Mouse (Mus musculus) megakaryocyte, embryonic 14.5 days (primary cell): Measurements from ENCODE around the gene Helz2. TPM values are rescaled to one million over a fixed set of nuclear protein-coding genes. Genes with fewer than 3 reads are reported as not detected.
"Not testable (repeated sequence)": the region's sequence is repeated elsewhere in the genome, so short reads cannot be mapped to it uniquely, and the experiment has no call there.

ENCODE experiments used
- H3K27me3 ChIP-seq: replicated peaks from 2 replicates; pipeline ENCODE3; 2012; ENCODE audit warnings: inconsistent platforms
- H3K36me3 ChIP-seq: replicated peaks from 2 replicates; pipeline ENCODE3; 2012; ENCODE audit warnings: low read length, inconsistent platforms, mixed read lengths
- H3K4me1 ChIP-seq: 2 replicates; pipeline ENCODE4 v1.6.1; 2012; ENCODE audit warnings: inconsistent platforms
- H3K4me3 ChIP-seq: replicated peaks from 2 replicates; pipeline ENCODE3; 2012; ENCODE audit warnings: moderate library complexity, mild to moderate bottlenecking, inconsistent platforms
- H3K9me3 ChIP-seq: 2 replicates; pipeline ENCODE4 v1.6.1; 2012; ENCODE audit warnings: inconsistent platforms
- FLI1 ChIP-seq: IDR thresholded peaks from 2 replicates; pipeline ENCODE4 v1.6.1; 2012; ENCODE audit warnings: low read length, inconsistent platforms, mixed read lengths
- GATA1 ChIP-seq: IDR thresholded peaks from 3 replicates; pipeline ENCODE4 v1.6.1; 2012; ENCODE audit warnings: mixed read lengths, low read length, inconsistent platforms, borderline replicate concordance
- polyA plus RNA-seq: library from polyadenylated mRNA; stranded (reverse); fragments of >175 nt; gene quantifications from 2 replicates; pipeline ENCODE4 v1.2.3, GENCODE M21; 2012; ENCODE audit warnings: low replicate concordance; ENCODE audit not compliant: insufficient read depth

Gene Helz2
- polyA plus RNA-seq, 1 experiment, result 2.3 TPM

GRCm38 (mm10) chr2:181202886-181203285 is 38.9 kb downstream of the Helz2 start:
- Histone ChIP-seq H3K27me3 (peaks cover 93% of the 10 kb centered on the region), H3K4me1 (peaks cover 6% of the 10 kb centered on the region; the same call in 1 of the 2 replicates), H3K4me3 (no peak overlapping the region), H3K9me3 (no peaks in the 10 kb centered on the region), H3K36me3 (no peaks in the 10 kb centered on the region)
- TF ChIP-seq FLI1 (no peak), GATA1 (no peak)

- peaks cover 91% of the 10 kb centered on the region for H3K27me3 ChIP-seq
- peaks cover 6% of the 10 kb centered on the region; the same call in 1 of the 2 replicates for H3K4me1 ChIP-seq
- no peaks in the 10 kb centered on the region for H3K36me3 ChIP-seq
- no peak within 1 kb of the TSS for H3K4me3 ChIP-seq
- no peak for TF ChIP-seq FLI1
- TF ChIP-seq GATA1, result no peak
- no peaks in the 10 kb centered on the region for H3K9me3 ChIP-seq
Observed at GRCm38 (mm10) chr2:181202422-181202821, 39.4 kb downstream of the Helz2 start, which contains the start of gene Ptk6. TSS of gene Ptk6 (minus strand) at chr2:181202789.

GRCm38 (mm10) chr2:181201606-181202005 is 40.2 kb downstream of the Helz2 start:
- Histone ChIP-seq H3K9me3 (no peaks in the 10 kb centered on the region), H3K27me3 (peaks cover 90% of the 10 kb centered on the region), H3K36me3 (no peaks in the 10 kb centered on the region), H3K4me3 (no peak overlapping the region), H3K4me1 (peaks cover 6% of the 10 kb centered on the region; the same call in 1 of the 2 replicates)
- no peak for TF ChIP-seq FLI1
- no peak for TF ChIP-seq GATA1

GRCm38 (mm10) chr2:181196628-181197300 is 45.1 kb downstream of the Helz2 start:
- TF ChIP-seq GATA1 (no peak), FLI1 (no peak)
- Histone ChIP-seq H3K9me3 (no peaks in the 10 kb centered on the region), H3K4me1 (no peaks in the 10 kb centered on the region; the same call in 1 of the 2 replicates), H3K36me3 (no peaks in the 10 kb centered on the region), H3K27me3 (peaks cover 62% of the 10 kb centered on the region), H3K4me3 (no peak overlapping the region)

GRCm38 (mm10) chr2:181193044-181193443 is 48.8 kb downstream of the Helz2 start:
- Histone ChIP-seq H3K36me3 (peaks cover 13% of the 10 kb centered on the region), H3K4me1 (peaks cover 14% of the 10 kb centered on the region), H3K9me3 (no peaks in the 10 kb centered on the region), H3K27me3 (peaks cover 30% of the 10 kb centered on the region), H3K4me3 (no peak overlapping the region)
- TF ChIP-seq FLI1 (no peak), GATA1 (no peak)

- Histone ChIP-seq H3K4me1 (peaks cover 21% of the 10 kb centered on the region), H3K9me3 (no peaks in the 10 kb centered on the region), H3K27me3 (peaks cover 23% of the 10 kb centered on the region), H3K4me3 (no peak overlapping the region), H3K36me3 (peaks cover 13% of the 10 kb centered on the region)
- no peak for TF ChIP-seq FLI1
- TF ChIP-seq GATA1, result no peak
Observed at GRCm38 (mm10) chr2:181191936-181192335, 49.9 kb downstream of the Helz2 start.

GRCm38 (mm10) chr2:181191385-181191784 is 50.4 kb downstream of the Helz2 start:
- Histone ChIP-seq H3K36me3 (peaks cover 13% of the 10 kb centered on the region), H3K27me3 (peaks cover 17% of the 10 kb centered on the region), H3K4me1 (peaks cover 27% of the 10 kb centered on the region)
- not testable (repeated sequence) for H3K4me3 ChIP-seq, H3K9me3 ChIP-seq

GRCm38 (mm10) chr2:181189321-181189720 is 52.5 kb downstream of the Helz2 start:
- Histone ChIP-seq H3K9me3 (no peaks in the 10 kb centered on the region), H3K36me3 (peaks cover 13% of the 10 kb centered on the region), H3K4me3 (no peak overlapping the region), H3K27me3 (peaks cover 19% of the 10 kb centered on the region), H3K4me1 (peaks cover 32% of the 10 kb centered on the region)
- TF ChIP-seq GATA1, result no peak
- no peak for TF ChIP-seq FLI1

- no peaks in the 10 kb centered on the region for H3K9me3 ChIP-seq
- peaks cover 23% of the 10 kb centered on the region for H3K27me3 ChIP-seq
- TF ChIP-seq GATA1 (no peak), FLI1 (no peak)
- H3K36me3 ChIP-seq, result peaks cover 13% of the 10 kb centered on the region
- H3K4me3 ChIP-seq, result peak overlapping the region; percentile 80
- H3K4me1 ChIP-seq, result peaks cover 32% of the 10 kb centered on the region
Observed at GRCm38 (mm10) chr2:181188681-181189080, 53.1 kb downstream of the Helz2 start.

- Histone ChIP-seq H3K4me3 (peak within 1 kb of the TSS; percentile 94), H3K9me3 (no peaks in the 10 kb centered on the region), H3K4me1 (peaks cover 32% of the 10 kb centered on the region), H3K27me3 (peaks cover 29% of the 10 kb centered on the region), H3K36me3 (peaks cover 13% of the 10 kb centered on the region)
- no peak for TF ChIP-seq FLI1
- TF ChIP-seq GATA1, result no peak
Observed at GRCm38 (mm10) chr2:181187121-181188000, 54.5 kb downstream of the Helz2 start, which contains the start of gene Ppdpf. TSS of gene Ppdpf (plus strand) at chr2:181187247.
